Mouse (Mus musculus) hindbrain, embryonic 13.5 days (tissue): ENCODE results near the gene Stk32c. TPM values are rescaled to one million over a fixed set of nuclear protein-coding genes. Genes with fewer than 3 reads are reported as not detected.

Experiments
- polyA plus RNA-seq: library from polyadenylated mRNA; unstranded; fragments of >200 nt; fragmentation: Nextera tagmentation; extraction: Ambion mirVana; gene quantifications from 2 replicates; pipeline ENCODE4 v1.2.1, GENCODE M21; 2015

Gene Stk32c
- polyA plus RNA-seq, 1 experiment from 2014 or later = 1.1 TPM

Other genes with a start within 250 kb of the Stk32c start
- gene Dpysl4, start 127.3 kb downstream of the Stk32c start, polyA plus RNA-seq = 265 and 280 TPM in 2 replicates
- gene Lrrc27, start 319 bp downstream of the Stk32c start, polyA plus RNA-seq = 3.5 and 5.0 TPM in 2 replicates
- 4.5 and 4.9 TPM in 2 replicates for gene Pwwp2b, start 35.2 kb upstream of the Stk32c start, polyA plus RNA-seq
- 15.9 and 16.4 TPM in 2 replicates for gene Inpp5a, start 175.8 kb upstream of the Stk32c start, polyA plus RNA-seq